In genomic region chr1:156539787-156540560, GRCm38 (mm10) we compare ENCODE assay signal across 8 mouse cellular contexts. TPM values are rescaled to one million over a fixed set of nuclear protein-coding genes. Genes with fewer than 3 reads are reported as not detected.
DNase-seq lines count a peak whose midpoint lies in the region; ATAC-seq and TF ChIP-seq lines count a peak whose summit lies in the region.

No protein-coding gene starts in this region.

- no peaks in the 10 kb centered on the region for H3K27me3 ChIP-seq in lung, embryonic 16.5 days (ENCODE audit: control insufficient read depth, insufficient read depth, low read depth, low read length)

- peak; percentile 49; the same call in 1 of the 2 replicates for ATAC-seq in lung, embryonic 16.5 days (ENCODE audit: low read depth)
- ATAC-seq in megakaryocyte-erythroid progenitor cell, adult 5-6 weeks (replicated peaks; ENCODE audit: low FRiP score, low TSS enrichment, poor library complexity, severe bottlenecking), result no peak

- no peak overlapping the region for H3K9ac ChIP-seq in lung, embryonic 16.5 days (ENCODE audit: low read length)

- TF ChIP-seq CTCF in gastrocnemius, adult 2 months (IDR thresholded peaks at IDR 0.05), result peak; percentile 53

- H3K27ac ChIP-seq in gastrocnemius, adult 2 months, result no peak overlapping the region
- no peak overlapping the region for H3K27ac ChIP-seq in lung, embryonic 16.5 days (ENCODE audit: low read length)

- H3K4me3 ChIP-seq in gastrocnemius, adult 2 months, result no peak overlapping the region
- H3K4me3 ChIP-seq in lung, embryonic 16.5 days (ENCODE audit: low read length), result no peak overlapping the region

- DNase-seq in gastrocnemius, adult 2 months, result no peak
- no peak for DNase-seq in gastrocnemius, postnatal 10 days
- DNase-seq in lung, postnatal 25 days (ENCODE audit: low spot score), result no peak
- peak; percentile 51 for DNase-seq in adipocyte (ENCODE audit: low spot score)
- peak; percentile 5 for DNase-seq in left cerebral cortex, postnatal 4 days
- DNase-seq in gastrocnemius, postnatal 36 days, result no peak

- H3K4me2 ChIP-seq in lung, embryonic 16.5 days (ENCODE audit: low read depth, low read length), result no peak overlapping the region

- no peaks in the 10 kb centered on the region for H3K36me3 ChIP-seq in lung, embryonic 16.5 days (ENCODE audit: control insufficient read depth, insufficient read depth, low read length)

- H3K4me1 ChIP-seq in lung, embryonic 16.5 days (replicated peaks; ENCODE audit: control insufficient read depth, insufficient read depth, low read length), result no peaks in the 10 kb centered on the region

- WGBS in lung, embryonic 16.5 days, result 44% methylated on average over 4 of the region's 4 CpGs

- intact Hi-C loops in gastrocnemius, adult 2 months (cut with DNase I), result loop anchor here (2.0 to 5.0 kb wide), 4 partner anchors 51 to 372 kb away; partner anchors contain the start of gene Axdnd1
- intact Hi-C loops in left cerebral cortex, postnatal 4 days (cut with DNase I), result loop anchor here (5.0 kb wide), 1 partner anchor 458 kb away; no protein-coding TSS in a partner anchor
- intact Hi-C loops in gastrocnemius, postnatal 36 days (cut with DNase I), result loop anchor here (5.0 kb wide), 2 partner anchors 92 to 278 kb away; no protein-coding TSS in a partner anchor

- no peaks in the 10 kb centered on the region for H3K9me3 ChIP-seq in lung, embryonic 16.5 days (ENCODE audit: control insufficient read depth, low read length)

RNA-seq across cellular contexts. Expression of gene Gm10031, which starts 16.2 kb away (rescaled TPM):
- total RNA-seq in gastrocnemius, adult 2 months (2021), result 10 to 100 TPM; 42.9 to 49.5 TPM
- total RNA-seq in gastrocnemius, postnatal 10 days (2021), result 10 to 100 TPM; 34.7 to 35.3 TPM
- polyA plus RNA-seq in lung, embryonic 16.5 days (2015; fragmentation: Nextera tagmentation; extraction: Ambion mirVana), result 0.34 and 0.69 TPM in 2 replicates
- total RNA-seq in left cerebral cortex, postnatal 4 days (2021), result 10 to 100 TPM; 50.2 to 54.7 TPM
- total RNA-seq in megakaryocyte-erythroid progenitor cell, adult 5-6 weeks (2014; fragmentation: Nextera tagmentation), result 3.8 and 7.9 TPM in 2 replicates
- total RNA-seq in megakaryocyte-erythroid progenitor cell, adult 5-6 weeks (2017), result 17.0 and 19.5 TPM in 2 replicates
- total RNA-seq in gastrocnemius, postnatal 36 days (2021), result 10 to 100 TPM; 36.7 to 40.4 TPM

RNA-seq across cellular contexts. Expression of gene Abl2, which starts 18.6 kb away (rescaled TPM):
- 10 to 100 TPM; 21.2 to 26.1 TPM for total RNA-seq in gastrocnemius, adult 2 months (2021)
- 10 to 100 TPM; 16.1 to 18.7 TPM for total RNA-seq in gastrocnemius, postnatal 10 days (2021)
- polyA plus RNA-seq in lung, embryonic 16.5 days (2015; fragmentation: Nextera tagmentation; extraction: Ambion mirVana), result 3.5 and 4.2 TPM in 2 replicates
- 10 to 100 TPM; 58.2 to 60.2 TPM for total RNA-seq in left cerebral cortex, postnatal 4 days (2021)
- 14.2 and 14.6 TPM in 2 replicates for total RNA-seq in megakaryocyte-erythroid progenitor cell, adult 5-6 weeks (2014; fragmentation: Nextera tagmentation)
- 15.2 and 18.5 TPM in 2 replicates for total RNA-seq in megakaryocyte-erythroid progenitor cell, adult 5-6 weeks (2017)
- total RNA-seq in gastrocnemius, postnatal 36 days (2021), result 10 to 100 TPM; 16.2 to 16.9 TPM

Comparison
In these comparisons a context has a peak if more than half of its experiments do, and no peak if none do; other contexts are left out.
1. DNase-seq: peak in adipocyte (single experiment) and left cerebral cortex, postnatal 4 days (single experiment); none in gastrocnemius, adult 2 months (single experiment), gastrocnemius, postnatal 10 days (single experiment), lung, postnatal 25 days (single experiment) and gastrocnemius, postnatal 36 days (0 of 2).